Mouse (Mus musculus) midbrain, embryonic 10.5 days (tissue): ENCODE results near the gene Acsl1. TPM values are rescaled to one million over a fixed set of nuclear protein-coding genes. Genes with fewer than 3 reads are reported as not detected.
"Not testable (repeated sequence)": the region's sequence is repeated elsewhere in the genome, so short reads cannot be mapped to it uniquely, and the experiment has no call there.

ENCODE experiments used
- DNase-seq: peaks from one replicate; pipeline ENCODE4 v3.0.0-alpha.2; 2017; ENCODE audit warnings: low spot score
- H3K27ac ChIP-seq: fragments of 300-500 bp; sonication (generic); replicated peaks from 2 replicates; pipeline ENCODE4 v1.5.1; 2016; ENCODE audit warnings: mild to moderate bottlenecking
- H3K27me3 ChIP-seq: fragments of 300-500 bp; sonication (generic); 2 replicates; pipeline ENCODE4 v1.6.1; 2016; ENCODE audit warnings: low read depth, mild to moderate bottlenecking; ENCODE audit not compliant: poor library complexity, severe bottlenecking
- H3K36me3 ChIP-seq: fragments of 300-500 bp; sonication (generic); 2 replicates; pipeline ENCODE4 v1.6.1; 2016; ENCODE audit warnings: mild to moderate bottlenecking, moderate library complexity
- H3K4me1 ChIP-seq: fragments of 300-500 bp; sonication (generic); 2 replicates; pipeline ENCODE4 v1.6.1; 2016
- H3K4me3 ChIP-seq: fragments of 300-500 bp; sonication (generic); 2 replicates; pipeline ENCODE4 v1.5.1; 2016; ENCODE audit warnings: mild to moderate bottlenecking, moderate library complexity
- H3K9me3 ChIP-seq: fragments of 300-500 bp; sonication (generic); replicated peaks from 2 replicates; pipeline ENCODE4 v1.6.1; 2016; ENCODE audit warnings: mild to moderate bottlenecking
- WGBS: fragments of 180-500 bp; shearing (Covaris S2); methylation state at CpG from one replicate; pipeline ENCODE4 v1.1.7; 2016; 5-methylcytosine and 5-hydroxymethylcytosine counted together
- polyA plus RNA-seq: library from polyadenylated mRNA; unstranded; fragments of >200 nt; fragmentation: Nextera tagmentation; extraction: Ambion mirVana; gene quantifications from 2 replicates; pipeline ENCODE4 v1.2.1, GENCODE M21; 2016

Acsl1 gene
- polyA plus RNA-seq, 1 experiment from 2014 or later: 6.8 TPM

DNA sequence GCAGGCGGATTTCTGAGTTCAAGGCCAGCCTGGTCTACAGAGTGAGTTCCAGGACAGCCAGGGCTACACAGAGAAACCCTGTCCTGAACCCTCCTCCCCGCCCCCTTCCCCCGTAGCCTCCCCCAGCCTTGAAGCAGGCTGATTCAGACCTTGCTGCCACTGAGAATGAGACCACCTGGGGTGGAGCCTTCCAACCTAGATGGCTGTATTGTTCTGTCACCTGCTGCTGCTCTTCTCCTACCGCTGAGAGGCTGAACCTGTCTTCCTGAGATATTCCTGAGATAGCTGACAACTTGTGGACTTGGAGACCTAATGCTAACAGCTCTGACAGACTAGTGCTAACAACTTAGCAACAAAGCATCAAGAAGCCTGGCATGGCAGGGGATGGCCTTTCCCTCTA, 113.5 kb downstream of the Acsl1 start:
- not testable (repeated sequence) for DNase-seq, H3K4me3 ChIP-seq, H3K27me3 ChIP-seq, H3K9me3 ChIP-seq, H3K27ac ChIP-seq, H3K4me1 ChIP-seq
- 52% methylated on average over 4 of the region's 4 CpGs for WGBS
- H3K36me3 ChIP-seq: peaks cover 37% of the 10 kb centered on the region

DNA sequence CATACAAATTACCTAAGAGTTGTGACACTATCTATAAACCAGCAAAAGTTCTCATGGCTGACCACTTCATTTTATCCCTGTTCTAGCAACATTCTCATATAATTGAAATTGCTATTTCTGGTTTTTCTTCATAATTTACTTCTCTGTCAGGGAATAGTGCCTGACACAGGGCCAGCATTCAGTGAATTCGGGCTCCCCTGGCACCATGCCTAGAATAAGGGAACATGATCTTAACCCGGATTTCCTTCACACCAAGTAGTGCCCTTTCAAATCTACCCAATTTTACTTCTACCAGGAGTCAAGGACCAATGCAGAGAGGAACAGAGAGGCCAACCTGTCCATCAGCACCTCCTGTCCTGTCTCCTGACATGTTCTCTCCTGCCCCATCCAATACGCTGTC, 114.7 kb downstream of the Acsl1 start:
- H3K4me1 ChIP-seq: no peaks in the 10 kb centered on the region
- no peak overlapping the region for H3K27ac ChIP-seq
- DNase-seq: no peak
- H3K36me3 ChIP-seq: peaks cover 26% of the 10 kb centered on the region
- H3K27me3 ChIP-seq: no peaks in the 10 kb centered on the region
- H3K9me3 ChIP-seq: no peaks in the 10 kb centered on the region
- 88% methylated on average over 3 of the region's 3 CpGs for WGBS
- H3K4me3 ChIP-seq: no peak overlapping the region

Other genes with a start within 250 kb of the Acsl1 start
- 32.2 and 64.1 TPM in 2 replicates for gene Helt, start 176.4 kb upstream of the Acsl1 start, polyA plus RNA-seq
- 30.2 and 30.5 TPM in 2 replicates for gene Cenpu, start 81.0 kb downstream of the Acsl1 start, polyA plus RNA-seq
- 8.9 and 9.4 TPM in 2 replicates for gene Primpol, start 146.2 kb downstream of the Acsl1 start, polyA plus RNA-seq
- 130 and 141 TPM in 2 replicates for gene Casp3, start 146.3 kb downstream of the Acsl1 start, polyA plus RNA-seq